Mouse (Mus musculus) retina, adult 2 months (tissue): Measurements from ENCODE around the gene Akna.

Experiments used
- DNase-seq: peaks from one replicate; pipeline ENCODE4 v3.0.0-alpha.2; 2012; ENCODE audit warnings: low read depth, low spot score

Gene Akna

DNA sequence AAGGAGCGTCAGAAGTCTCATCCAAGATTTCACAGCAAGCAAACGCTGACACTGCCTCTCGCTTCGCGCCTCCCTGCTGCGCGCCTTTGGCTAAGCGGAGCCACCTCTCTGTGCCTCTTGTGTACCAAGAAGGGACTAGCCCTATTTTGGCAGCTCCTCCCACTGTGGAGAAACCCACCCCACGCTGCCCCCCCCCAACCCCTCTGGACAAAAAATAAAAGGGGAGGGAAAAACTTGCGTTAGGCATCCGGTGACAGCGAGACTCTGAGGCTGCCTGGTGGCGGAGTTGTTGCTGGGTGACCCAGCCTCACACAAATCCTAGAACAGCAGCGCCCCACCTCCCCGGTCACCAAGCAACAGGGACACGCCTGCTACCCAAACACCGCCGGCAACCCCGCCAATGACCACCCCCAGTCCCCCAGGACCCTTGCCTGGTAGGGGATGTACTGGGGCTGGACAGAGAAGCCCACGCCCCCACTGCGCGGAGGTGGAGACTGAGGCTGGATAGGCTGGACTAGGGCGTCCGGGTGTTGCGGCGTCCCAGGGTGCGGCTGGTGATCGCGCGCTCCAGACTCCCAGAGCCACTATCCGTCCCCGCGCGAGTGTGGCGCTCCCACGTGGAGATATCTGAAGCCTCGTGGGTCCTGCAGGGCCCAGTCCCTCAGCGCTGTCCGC is 6.9 kb upstream of the Akna start:
- no peak for DNase-seq

GRCm38 (mm10) chr4:63409317-63409907 is 6.3 kb upstream of the Akna start:
- DNase-seq: no peak

- DNase-seq: peak; percentile 64
These were observed 5.5 kb upstream of the Akna start for GRCm38 (mm10) chr4:63408649-63409048.

GRCm38 (mm10) chr4:63408247-63408646 is 5.1 kb upstream of the Akna start:
- no peak for DNase-seq

DNA sequence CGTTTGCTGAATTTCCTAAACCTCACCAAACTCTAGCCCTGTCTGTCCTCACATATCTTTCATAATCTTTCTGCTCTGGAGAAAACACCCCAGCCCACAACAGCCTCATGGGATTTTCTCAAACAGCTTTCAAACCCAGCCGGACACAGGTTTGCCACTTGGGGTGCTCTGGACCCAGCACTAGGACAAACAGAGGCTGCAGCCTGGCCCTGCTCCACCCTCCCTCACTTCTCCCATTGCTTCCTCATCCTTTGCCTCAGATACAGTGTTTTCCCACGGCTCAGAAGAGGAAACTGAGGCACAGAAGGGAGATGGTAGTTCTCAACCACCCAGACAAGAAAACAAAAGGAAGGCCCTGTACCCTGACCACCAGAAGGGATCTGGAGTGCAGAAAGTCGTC is 2.5 kb upstream of the Akna start:
- DNase-seq: no peak

GRCm38 (mm10) chr4:63405051-63405450 is 1.9 kb upstream of the Akna start:
- no peak for DNase-seq

DNA sequence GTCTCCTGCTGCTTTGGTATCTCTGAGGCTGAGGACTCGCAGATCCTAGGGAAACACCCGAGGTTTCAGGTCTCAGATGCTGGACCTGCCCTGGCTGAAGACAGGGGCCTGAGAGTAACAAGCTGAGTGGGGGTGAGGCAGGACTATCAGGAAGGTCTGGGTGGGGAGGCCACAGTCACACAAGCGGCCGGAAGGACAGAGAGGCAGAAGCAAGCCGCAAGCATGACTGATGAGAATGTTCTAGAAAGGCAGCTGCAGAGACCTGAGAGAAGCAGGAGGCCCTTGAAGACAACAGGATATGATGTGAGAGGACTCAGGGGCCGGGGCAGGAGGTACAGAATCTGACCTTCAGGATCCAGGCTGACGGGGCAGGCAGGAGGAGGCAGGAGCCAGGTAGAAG is 1.1 kb upstream of the Akna start:
- DNase-seq: no peak

DNA sequence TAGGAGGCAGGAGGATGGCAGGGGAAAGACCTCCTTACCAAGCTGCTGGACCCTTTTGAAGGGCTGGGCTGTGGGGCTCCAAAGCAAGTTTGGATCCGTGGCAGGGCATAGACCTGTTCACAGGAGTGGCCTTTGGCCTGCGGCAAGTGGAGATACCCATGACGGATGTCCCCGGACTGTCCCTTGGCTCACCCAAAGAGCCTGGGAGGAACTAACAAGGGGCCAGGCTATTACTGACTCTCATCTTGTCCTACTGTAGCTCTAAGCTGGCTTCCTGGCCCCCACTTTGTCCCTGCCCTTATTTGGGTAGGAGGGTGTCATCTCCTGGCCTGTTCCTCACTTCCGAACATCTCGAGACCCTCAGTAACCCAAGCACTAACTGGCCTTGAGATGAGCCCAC is 596 bp downstream of the Akna start:
- no peak for DNase-seq

DNA sequence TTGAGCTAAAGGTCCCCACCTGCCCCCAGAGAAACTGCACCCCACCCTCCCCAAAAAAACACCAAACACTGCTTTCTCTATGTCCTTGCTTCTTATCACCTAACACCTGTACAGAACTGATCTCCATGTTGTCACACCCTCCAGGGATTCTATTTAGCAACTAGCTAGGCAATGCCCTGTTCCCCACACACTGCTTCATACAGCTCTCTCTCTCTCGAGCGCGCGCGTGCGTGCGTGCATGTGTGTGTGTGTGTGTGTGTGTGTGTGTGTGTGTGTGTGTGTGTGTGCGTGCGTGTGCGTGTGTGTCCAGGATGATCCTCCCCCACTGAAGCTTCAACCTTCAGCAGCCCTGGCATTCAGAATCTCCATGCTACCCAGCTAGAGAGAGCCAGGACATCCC is 1.1 kb downstream of the Akna start:
- DNase-seq: no peak

- no peak for DNase-seq
These were observed 1.5 kb downstream of the Akna start for GRCm38 (mm10) chr4:63401620-63402019.

GRCm38 (mm10) chr4:63400541-63401306 is 2.4 kb downstream of the Akna start:
- DNase-seq: no peak

- no peak for DNase-seq
These were observed 3.4 kb downstream of the Akna start for GRCm38 (mm10) chr4:63399691-63400270.

DNA sequence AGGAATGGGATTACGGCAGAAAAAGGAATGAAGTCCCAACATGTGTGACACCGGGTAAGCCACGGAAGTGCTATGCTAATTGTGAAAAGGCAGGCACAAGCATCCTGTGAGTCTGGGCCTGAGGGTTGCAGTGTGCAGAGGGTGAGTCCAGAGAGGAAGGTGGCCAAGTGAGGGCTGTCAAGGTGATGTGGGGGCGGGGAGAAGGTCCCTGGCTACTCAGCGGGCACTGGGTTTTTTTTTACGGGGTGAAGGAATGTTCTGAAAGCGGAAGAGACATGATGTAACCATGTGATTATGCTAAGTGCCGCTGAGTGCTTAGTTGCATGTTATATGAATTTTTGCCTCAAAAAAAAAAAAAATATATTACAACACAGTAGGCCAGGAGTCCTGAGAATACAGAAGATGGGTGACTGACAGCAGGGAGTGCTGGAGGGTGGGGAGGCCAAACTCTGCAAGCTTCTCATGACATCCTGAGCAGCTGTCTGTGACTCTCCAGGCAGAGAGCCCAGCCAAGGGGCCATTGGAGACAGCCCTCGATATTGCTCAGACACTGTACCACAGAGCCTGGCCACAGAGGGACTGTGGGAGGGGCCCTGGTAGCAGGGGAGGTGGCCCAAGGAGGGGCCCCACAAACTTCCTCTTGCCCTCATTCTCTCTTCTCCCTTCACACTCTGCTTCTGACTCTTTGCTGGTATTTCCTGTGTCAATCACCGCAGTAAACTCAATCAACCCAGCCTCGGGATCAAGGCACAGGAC is 4.1 kb downstream of the Akna start:
- DNase-seq: no peak

GRCm38 (mm10) chr4:63397981-63398537 is 5.1 kb downstream of the Akna start:
- DNase-seq: no peak

- DNase-seq: no peak
These were observed 11.8 kb downstream of the Akna start for GRCm38 (mm10) chr4:63391322-63391721.

DNA sequence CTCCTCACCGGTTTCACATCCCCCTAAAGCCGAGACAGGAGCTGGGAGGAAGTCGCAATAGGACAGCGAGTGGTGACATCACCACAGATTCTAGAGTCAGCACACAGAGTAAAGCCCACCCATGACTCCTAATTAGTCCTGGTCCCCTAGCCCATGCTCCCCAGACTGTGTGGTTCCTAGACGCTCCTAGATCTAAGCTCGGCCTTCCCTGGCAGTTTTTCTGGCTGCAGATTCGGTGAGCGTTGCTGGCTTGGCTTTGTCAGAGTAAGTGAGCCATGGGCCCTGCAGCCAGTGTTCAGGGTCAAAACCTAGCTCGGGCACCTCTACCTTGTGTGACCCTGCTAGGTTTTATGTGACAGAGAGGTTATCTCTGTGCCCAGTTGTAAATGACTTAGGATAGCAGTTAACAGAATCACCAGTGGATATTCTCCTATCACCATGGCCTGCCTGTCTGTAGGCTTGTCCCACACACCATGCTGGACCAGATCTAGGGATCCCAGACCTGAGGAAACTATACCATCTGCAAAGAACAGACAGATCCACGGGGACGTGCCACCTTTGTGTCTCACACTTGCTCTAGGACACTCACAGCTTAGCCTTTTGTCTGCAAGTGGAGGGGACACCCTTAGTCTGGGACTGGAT is 13.1 kb downstream of the Akna start:
- DNase-seq: no peak

- DNase-seq: peak; percentile 96
These were observed 13.8 kb downstream of the Akna start for GRCm38 (mm10) chr4:63389121-63389886.

DNA sequence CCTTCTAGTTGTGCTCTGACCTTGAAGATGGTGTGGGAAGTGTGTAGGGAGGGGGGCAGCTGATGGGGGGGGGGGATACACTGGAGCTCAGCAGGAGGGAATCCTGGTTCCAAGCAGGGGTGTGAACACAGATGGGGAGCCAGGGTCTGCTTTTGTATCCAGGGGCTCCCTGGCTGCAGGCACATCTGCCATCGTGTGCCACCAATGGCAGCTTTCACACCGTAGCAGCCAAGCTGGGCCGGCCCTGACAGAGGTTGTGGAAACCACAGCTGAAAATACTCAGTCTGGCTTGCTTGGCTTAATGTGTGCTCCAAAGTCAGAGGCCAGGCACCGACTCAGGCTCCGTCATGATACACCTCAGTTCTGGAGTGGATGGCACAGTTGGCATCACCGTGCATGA is 15.1 kb downstream of the Akna start:
- DNase-seq: no peak

- no peak for DNase-seq
These were observed 17.4 kb downstream of the Akna start for GRCm38 (mm10) chr4:63385784-63386183.

DNA sequence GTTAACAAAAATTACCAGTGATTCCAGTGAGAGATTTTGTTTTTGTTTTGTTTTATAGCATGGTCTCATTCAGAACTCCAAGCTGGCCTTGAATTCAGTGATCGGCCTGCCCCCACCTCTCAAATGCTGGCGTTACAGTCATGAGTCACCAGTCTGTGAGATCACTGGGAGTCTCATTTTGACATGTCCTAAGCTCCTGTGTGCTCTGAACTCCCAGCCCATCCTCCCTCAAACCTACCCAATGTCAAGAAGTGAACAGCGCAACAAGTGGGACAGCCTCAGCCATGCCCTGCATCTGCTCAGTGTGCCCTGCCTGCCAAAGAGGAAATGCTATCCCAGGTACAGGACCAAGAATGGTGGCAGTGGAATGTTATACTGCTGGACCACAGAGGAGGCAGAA is 17.9 kb downstream of the Akna start:
- no peak for DNase-seq
